In genomic region chr9:6289211-6289696, GRCm38 (mm10) we compare ENCODE assay signal across 16 mouse cellular contexts. TPM values are rescaled to one million over a fixed set of nuclear protein-coding genes. Genes with fewer than 3 reads are reported as not detected.
DNase-seq lines count a peak whose midpoint lies in the region; ATAC-seq and TF ChIP-seq lines count a peak whose summit lies in the region.
"Had no signal": no experiment of that assay in that cellular context is flagged by ENCODE, and none has a peak within 500 bp of the region (broad histone marks: within the 10 kb centered on the region; RNA-seq: fewer than 3 reads in every experiment).

No protein-coding gene starts in this region.

- peaks cover 21% of the 10 kb centered on the region for H3K4me1 ChIP-seq in forebrain, embryonic 10.5 days
- no peaks in the 10 kb centered on the region for H3K4me1 ChIP-seq in forebrain, embryonic 15.5 days
- H3K4me1 ChIP-seq in midbrain, embryonic 10.5 days, result peaks cover 13% of the 10 kb centered on the region
- no peaks in the 10 kb centered on the region for H3K4me1 ChIP-seq in midbrain, postnatal 0 days (ENCODE audit: insufficient read depth, low read length)
- H3K4me1 ChIP-seq in hindbrain, embryonic 15.5 days (replicated peaks), result no peaks in the 10 kb centered on the region
- H3K4me1 ChIP-seq in liver, postnatal 0 days (ENCODE audit: insufficient read depth), result no peaks in the 10 kb centered on the region
- H3K4me1 ChIP-seq: intestine, embryonic 15.5 days had no signal

- H3K4me2 ChIP-seq in forebrain, embryonic 15.5 days (replicated peaks), result no peak overlapping the region
- H3K4me2 ChIP-seq in midbrain, postnatal 0 days (ENCODE audit: low read depth, low read length, poor library complexity, severe bottlenecking), result no peak overlapping the region
- no peak overlapping the region for H3K4me2 ChIP-seq in hindbrain, embryonic 15.5 days
- no peak overlapping the region for H3K4me2 ChIP-seq in liver, postnatal 0 days (ENCODE audit: low read depth, low read length)
- H3K4me2 ChIP-seq: intestine, embryonic 15.5 days had no signal

- no peak for TF ChIP-seq CTCF in midbrain, postnatal 0 days (IDR thresholded peaks at IDR 0.05)
- TF ChIP-seq CTCF in liver, postnatal 0 days (IDR thresholded peaks at IDR 0.05; ENCODE audit: low read depth), result no peak

- H3K36me3 ChIP-seq in forebrain, embryonic 10.5 days (replicated peaks), result no peaks in the 10 kb centered on the region
- no peaks in the 10 kb centered on the region for H3K36me3 ChIP-seq in forebrain, embryonic 15.5 days
- H3K36me3 ChIP-seq in midbrain, embryonic 10.5 days, result no peaks in the 10 kb centered on the region
- no peaks in the 10 kb centered on the region for H3K36me3 ChIP-seq in midbrain, postnatal 0 days (ENCODE audit: insufficient read depth, low read length)
- H3K36me3 ChIP-seq in hindbrain, embryonic 15.5 days, result no peaks in the 10 kb centered on the region
- no peaks in the 10 kb centered on the region for H3K36me3 ChIP-seq in liver, postnatal 0 days (replicated peaks; ENCODE audit: insufficient read depth, low read length)
- H3K36me3 ChIP-seq: intestine, embryonic 15.5 days had no signal

- no peaks in the 10 kb centered on the region for H3K27me3 ChIP-seq in forebrain, embryonic 10.5 days (ENCODE audit: poor library complexity, severe bottlenecking)
- no peaks in the 10 kb centered on the region for H3K27me3 ChIP-seq in forebrain, embryonic 15.5 days
- no peaks in the 10 kb centered on the region for H3K27me3 ChIP-seq in midbrain, embryonic 10.5 days (ENCODE audit: low read depth, poor library complexity, severe bottlenecking)
- no peaks in the 10 kb centered on the region for H3K27me3 ChIP-seq in midbrain, postnatal 0 days (ENCODE audit: insufficient read depth, low read length)
- H3K27me3 ChIP-seq in hindbrain, embryonic 15.5 days, result no peaks in the 10 kb centered on the region
- H3K27me3 ChIP-seq in liver, postnatal 0 days (ENCODE audit: insufficient read depth, low read length), result no peaks in the 10 kb centered on the region
- H3K27me3 ChIP-seq: intestine, embryonic 15.5 days had no signal

- H3K9ac ChIP-seq in forebrain, embryonic 15.5 days (replicated peaks), result no peak overlapping the region
- no peak overlapping the region for H3K9ac ChIP-seq in midbrain, postnatal 0 days (replicated peaks; ENCODE audit: low read length, poor library complexity, severe bottlenecking)
- H3K9ac ChIP-seq in hindbrain, embryonic 15.5 days, result no peak overlapping the region
- H3K9ac ChIP-seq in liver, postnatal 0 days (replicated peaks), result no peak overlapping the region
- H3K9ac ChIP-seq: intestine, embryonic 15.5 days had no signal

- no peak for DNase-seq in forebrain, embryonic 10.5 days (ENCODE audit: extremely low spot score, low spot score)
- no peak for DNase-seq in midbrain, embryonic 10.5 days (ENCODE audit: low spot score)
- no peak for DNase-seq in midbrain, postnatal 0 days (ENCODE audit: low spot score)
- DNase-seq in left cerebral cortex, adult 8-10 months (ENCODE audit: low spot score in 2 of 2), result no peak
- no peak for DNase-seq in thymus, postnatal 14 days
- no peak for DNase-seq in liver, postnatal 0 days
- DNase-seq: cerebellum, adult 18-20 months; gastrocnemius, postnatal 10 days; spleen, adult 18-20 months had no signal

- peak overlapping the region; percentile 60; the same call in 1 of the 2 replicates for H3K27ac ChIP-seq in forebrain, embryonic 10.5 days
- H3K27ac ChIP-seq in forebrain, embryonic 15.5 days (replicated peaks), result no peak overlapping the region
- H3K27ac ChIP-seq in midbrain, embryonic 10.5 days (replicated peaks), result 0 out of 2 replicates have a peak overlapping the region, but pooled peaks have one; percentile 38
- H3K27ac ChIP-seq in midbrain, postnatal 0 days (ENCODE audit: low read depth, low read length), result no peak overlapping the region
- H3K27ac ChIP-seq in hindbrain, embryonic 15.5 days (replicated peaks), result no peak overlapping the region
- H3K27ac ChIP-seq in liver, postnatal 0 days (ENCODE audit: low read depth), result no peak overlapping the region
- H3K27ac ChIP-seq: intestine, embryonic 15.5 days; left cerebral cortex, adult 2 months had no signal

- no peaks in the 10 kb centered on the region for H3K9me3 ChIP-seq in forebrain, embryonic 10.5 days
- no peaks in the 10 kb centered on the region for H3K9me3 ChIP-seq in forebrain, embryonic 15.5 days
- H3K9me3 ChIP-seq in midbrain, embryonic 10.5 days (replicated peaks), result no peaks in the 10 kb centered on the region
- no peaks in the 10 kb centered on the region for H3K9me3 ChIP-seq in midbrain, postnatal 0 days (ENCODE audit: low read length)
- H3K9me3 ChIP-seq in hindbrain, embryonic 15.5 days, result no peaks in the 10 kb centered on the region
- no peaks in the 10 kb centered on the region for H3K9me3 ChIP-seq in liver, postnatal 0 days (ENCODE audit: low read length)
- H3K9me3 ChIP-seq: intestine, embryonic 15.5 days had no signal

- no peak for ATAC-seq in forebrain, embryonic 15.5 days (replicated peaks)
- no peak for ATAC-seq in midbrain, postnatal 0 days (ENCODE audit: low FRiP score)
- 0 out of 2 replicates have a peak, but pooled peaks have one; percentile 59 for ATAC-seq in hindbrain, embryonic 15.5 days (ENCODE audit: low FRiP score, low read depth)
- no peak for ATAC-seq in liver, postnatal 0 days
- ATAC-seq: intestine, embryonic 15.5 days; lung, postnatal 0 days had no signal

- WGBS in forebrain, embryonic 10.5 days, result 7% methylated on average over 2 of the region's 2 CpGs
- WGBS in forebrain, embryonic 15.5 days, result 10% methylated on average over 2 of the region's 2 CpGs
- WGBS in midbrain, embryonic 10.5 days, result 18% methylated on average over 2 of the region's 2 CpGs
- WGBS in midbrain, postnatal 0 days, result 16% methylated on average over 2 of the region's 2 CpGs
- 6% methylated on average over 2 of the region's 2 CpGs for WGBS in hindbrain, embryonic 15.5 days
- 23% methylated on average over 2 of the region's 2 CpGs for WGBS in liver, postnatal 0 days (ENCODE audit: insufficient replicate concordance)

- TF ChIP-seq EP300 in liver, postnatal 0 days (IDR thresholded peaks at IDR 0.05; ENCODE audit: low read depth), result no peak

- H3K4me3 ChIP-seq in forebrain, embryonic 10.5 days, result no peak overlapping the region
- no peak overlapping the region for H3K4me3 ChIP-seq in forebrain, embryonic 15.5 days
- H3K4me3 ChIP-seq in midbrain, embryonic 10.5 days, result no peak overlapping the region
- no peak overlapping the region for H3K4me3 ChIP-seq in midbrain, postnatal 0 days (ENCODE audit: low read depth, low read length)
- H3K4me3 ChIP-seq in hindbrain, embryonic 15.5 days, result no peak overlapping the region
- H3K4me3 ChIP-seq in liver, postnatal 0 days (ENCODE audit: low read depth, low read length), result no peak overlapping the region
- H3K4me3 ChIP-seq: intestine, embryonic 15.5 days; left cerebral cortex, adult 2 months had no signal

RNA-seq across cellular contexts. Expression of gene Ddi1, which starts 19.6 kb away (rescaled TPM):
- 0.02 and 0.06 TPM in 2 replicates for polyA plus RNA-seq in forebrain, embryonic 10.5 days (2016; fragmentation: Nextera tagmentation; extraction: Ambion mirVana)
- not detected in 2 replicates for polyA plus RNA-seq in forebrain, embryonic 15.5 days (2015; fragmentation: Nextera tagmentation; extraction: Ambion mirVana)
- polyA plus RNA-seq in midbrain, embryonic 10.5 days (2016; fragmentation: Nextera tagmentation; extraction: Ambion mirVana), result 0.04 and 0.05 TPM in 2 replicates
- total RNA-seq in midbrain, postnatal 0 days (2014; rRNA removed), result not detected in 2 replicates
- not detected in 2 replicates for polyA plus RNA-seq in midbrain, postnatal 0 days (2015; fragmentation: Nextera tagmentation; extraction: Ambion mirVana)
- polyA plus RNA-seq in hindbrain, embryonic 15.5 days (2015; fragmentation: Nextera tagmentation; extraction: Ambion mirVana), result 0.03 and 0.08 TPM in 2 replicates
- total RNA-seq in left cerebral cortex, adult 8-10 months (2022), result not detected
- polyA plus RNA-seq in liver, postnatal 0 days (2015; fragmentation: Nextera tagmentation; extraction: Ambion mirVana), result not detected in 2 replicates
- total RNA-seq: gastrocnemius, postnatal 10 days; left cerebral cortex, adult 2 months; monocyte, adult 5-6 weeks had no signal
- polyA plus RNA-seq: large intestine, adult 2 months had no signal

Comparison
In these comparisons a context has a peak if more than half of its experiments do, and no peak if none do; other contexts are left out.
1. H3K27ac ChIP-seq: peak in forebrain, embryonic 10.5 days (single experiment) and midbrain, embryonic 10.5 days (single experiment); none in forebrain, embryonic 15.5 days (single experiment), midbrain, postnatal 0 days (single experiment), hindbrain, embryonic 15.5 days (single experiment) and liver, postnatal 0 days (single experiment).